ENCODE assay signal across 16 mouse cellular contexts in genomic region chr1:153770776-153771167, GRCm38 (mm10).
"Had no signal": no experiment of that assay in that cellular context is flagged by ENCODE, and none has a peak within 500 bp of the region (broad histone marks: within the 10 kb centered on the region; RNA-seq: fewer than 3 reads in every experiment).

No protein-coding gene starts in this region.

- H3K4me2 ChIP-seq: hindbrain, embryonic 15.5 days; limb, embryonic 13.5 days; lung, embryonic 15.5 days; midbrain, embryonic 11.5 days; midbrain, embryonic 15.5 days; neural tube, embryonic 12.5 days had no signal

- H3K4me1 ChIP-seq: hindbrain, embryonic 15.5 days; lung, embryonic 15.5 days; midbrain, embryonic 15.5 days; neural tube, embryonic 12.5 days had no signal

- H3K27me3 ChIP-seq: hindbrain, embryonic 15.5 days; limb, embryonic 13.5 days; lung, embryonic 15.5 days; megakaryocyte, embryonic 14.5 days; midbrain, embryonic 15.5 days; neural tube, embryonic 12.5 days had no signal

- H3K36me3 ChIP-seq: hindbrain, embryonic 15.5 days; limb, embryonic 13.5 days; lung, embryonic 15.5 days; midbrain, embryonic 15.5 days; neural tube, embryonic 12.5 days had no signal

- H3K9ac ChIP-seq: hindbrain, embryonic 15.5 days; limb, embryonic 13.5 days; liver, embryonic 14.5 days; lung, embryonic 15.5 days; midbrain, embryonic 15.5 days; neural tube, embryonic 12.5 days had no signal

- H3K9me3 ChIP-seq: hindbrain, embryonic 15.5 days; limb, embryonic 13.5 days; lung, embryonic 15.5 days; megakaryocyte, embryonic 14.5 days; midbrain, embryonic 15.5 days; neural tube, embryonic 12.5 days had no signal

- ATAC-seq: midbrain, embryonic 15.5 days had no signal

- H3K27ac ChIP-seq: hindbrain, embryonic 15.5 days; kidney, postnatal 0 days; limb, embryonic 13.5 days; liver, embryonic 14.5 days; lung, embryonic 15.5 days; macrophage; midbrain, embryonic 15.5 days; neural tube, embryonic 12.5 days had no signal

- H3K4me3 ChIP-seq: hindbrain, embryonic 15.5 days; limb, embryonic 13.5 days; lung, embryonic 15.5 days; megakaryocyte, embryonic 14.5 days; midbrain, embryonic 15.5 days; neural tube, embryonic 12.5 days had no signal

- DNase-seq: kidney, adult 8-10 months; left cerebral cortex, postnatal 4 days; lung, postnatal 14 days; retina, postnatal 1 day; thymus, adult 18-20 months; thymus, postnatal 14 days had no signal
